Mouse (Mus musculus): ENCODE results near the gene Zswim8.

Zswim8 gene

GRCm38 (mm10) chr14:20730853-20731602 lies 23.7 kb downstream of the Zswim8 start:
- peak; percentile 33 for DNase-seq (ENCODE audit: extremely low read depth, low read depth, low spot score)

GRCm38 (mm10) chr14:20733041-20733951 lies 25.9 kb downstream of the Zswim8 start:
- peak; percentile 21 for DNase-seq (ENCODE audit: extremely low read depth, low read depth, low spot score)

GRCm38 (mm10) chr14:20733952-20734774 lies 26.8 kb downstream of the Zswim8 start, which contains the start of gene Ndst2:
Gene Ndst2, minus strand, starts transcription at chr14:20734562.
- peak; percentile 10 for DNase-seq (ENCODE audit: extremely low read depth, low read depth, low spot score)

- no peak for DNase-seq (ENCODE audit: extremely low read depth, low read depth, low spot score)
Observed at GRCm38 (mm10) chr14:20735052-20735451, 27.7 kb downstream of the Zswim8 start.

GRCm38 (mm10) chr14:20735892-20736390 lies 28.6 kb downstream of the Zswim8 start:
- DNase-seq (ENCODE audit: extremely low read depth, low read depth, low spot score), result no peak

- DNase-seq (ENCODE audit: extremely low read depth, low read depth, low spot score), result no peak
Observed at GRCm38 (mm10) chr14:20737306-20737705, 30.0 kb downstream of the Zswim8 start.

- DNase-seq (ENCODE audit: extremely low read depth, low read depth, low spot score), result no peak
Observed at GRCm38 (mm10) chr14:20738511-20738910, 31.2 kb downstream of the Zswim8 start.

GRCm38 (mm10) chr14:20741301-20741700 lies 33.9 kb downstream of the Zswim8 start:
- DNase-seq (ENCODE audit: extremely low read depth, low read depth, low spot score), result peak; percentile 16

- no peak for DNase-seq (ENCODE audit: extremely low read depth, low read depth, low spot score)
Observed at GRCm38 (mm10) chr14:20743614-20744013, 36.3 kb downstream of the Zswim8 start.

GRCm38 (mm10) chr14:20746935-20747334 lies 39.6 kb downstream of the Zswim8 start:
- no peak for DNase-seq (ENCODE audit: extremely low read depth, low read depth, low spot score)

GRCm38 (mm10) chr14:20748388-20748787 lies 41.0 kb downstream of the Zswim8 start:
- DNase-seq (ENCODE audit: extremely low read depth, low read depth, low spot score), result no peak

- no peak for DNase-seq (ENCODE audit: extremely low read depth, low read depth, low spot score)
Observed at GRCm38 (mm10) chr14:20749494-20750051, 42.2 kb downstream of the Zswim8 start.

- DNase-seq (ENCODE audit: extremely low read depth, low read depth, low spot score), result no peak
Observed at GRCm38 (mm10) chr14:20750503-20750902, 43.2 kb downstream of the Zswim8 start.

GRCm38 (mm10) chr14:20753792-20754191 lies 46.4 kb downstream of the Zswim8 start:
- no peak for DNase-seq (ENCODE audit: extremely low read depth, low read depth, low spot score)

- DNase-seq (ENCODE audit: extremely low read depth, low read depth, low spot score), result no peak
Observed at GRCm38 (mm10) chr14:20757370-20757907, 50.1 kb downstream of the Zswim8 start.

- no peak for DNase-seq (ENCODE audit: extremely low read depth, low read depth, low spot score)
Observed at GRCm38 (mm10) chr14:20758768-20759435, 51.5 kb downstream of the Zswim8 start.

GRCm38 (mm10) chr14:20764942-20765341 lies 57.6 kb downstream of the Zswim8 start:
- no peak for DNase-seq (ENCODE audit: extremely low read depth, low read depth, low spot score)

GRCm38 (mm10) chr14:20765642-20766258 lies 58.4 kb downstream of the Zswim8 start:
- DNase-seq (ENCODE audit: extremely low read depth, low read depth, low spot score), result no peak

GRCm38 (mm10) chr14:20767936-20768335 lies 60.6 kb downstream of the Zswim8 start:
- DNase-seq (ENCODE audit: extremely low read depth, low read depth, low spot score), result no peak
